ENCODE assay signal across 24 mouse cellular contexts in genomic region chr10:85969894-85970620, GRCm38 (mm10). TPM values are rescaled to one million over a fixed set of nuclear protein-coding genes. Genes with fewer than 3 reads are reported as not detected.
A peak's percentile ranks its signal among the peaks of the same experiment; 100 is the strongest.
DNase-seq lines count a peak whose midpoint lies in the region; ATAC-seq and TF ChIP-seq lines count a peak whose summit lies in the region.
"Had no signal": no experiment of that assay in that cellular context is flagged by ENCODE, and none has a peak within 500 bp of the region (broad histone marks: within the 10 kb centered on the region; RNA-seq: fewer than 3 reads in every experiment).

No protein-coding gene starts in this region.

- TF ChIP-seq CTCF in left cerebral cortex, adult 2 months (IDR thresholded peaks at IDR 0.05), result no peak

- no peak overlapping the region for H3K27ac ChIP-seq in kidney, embryonic 16.5 days (ENCODE audit: low read length)
- no peak overlapping the region for H3K27ac ChIP-seq in left cerebral cortex, adult 2 months
- H3K27ac ChIP-seq: heart, embryonic 15.5 days; hindbrain, embryonic 10.5 days; midbrain, embryonic 12.5 days had no signal

- H3K36me3 ChIP-seq in kidney, embryonic 16.5 days (ENCODE audit: insufficient read depth, low read length), result no peaks in the 10 kb centered on the region
- H3K36me3 ChIP-seq: heart, embryonic 15.5 days; hindbrain, embryonic 10.5 days; midbrain, embryonic 12.5 days had no signal

- DNase-seq in kidney, adult 11 months, result peak; percentile 62
- DNase-seq in B cell, adult 2 months, result peak; percentile 12 to 21
- DNase-seq in NIH3T3 (ENCODE audit: low read depth), result peak; percentile 43
- DNase-seq in left cerebral cortex, adult 2 months (ENCODE audit: extremely low spot score in 1 of 2, low spot score in 2 of 2), result no peak
- DNase-seq in thymus, adult 18-20 months, result no peak
- DNase-seq: cerebellum, adult 18-20 months; layer of hippocampus, postnatal 36 days; left cerebral cortex, postnatal 4 days; lung, adult 2 months; lung, postnatal 36 days; right cerebral cortex, postnatal 4 days had no signal

- H3K4me3 ChIP-seq in kidney, embryonic 16.5 days (ENCODE audit: low read length), result no peak overlapping the region
- H3K4me3 ChIP-seq in left cerebral cortex, adult 2 months, result no peak overlapping the region
- H3K4me3 ChIP-seq: erythroblast, embryonic 14.5 days; heart, embryonic 15.5 days; hindbrain, embryonic 10.5 days; midbrain, embryonic 12.5 days; myocyte had no signal

- WGBS in kidney, embryonic 16.5 days, result 32% methylated on average over 8 of the region's 8 CpGs

- no peak overlapping the region for H3K9ac ChIP-seq in kidney, embryonic 16.5 days (replicated peaks; ENCODE audit: low read length)
- H3K9ac ChIP-seq: heart, embryonic 15.5 days; midbrain, embryonic 12.5 days had no signal

- no peaks in the 10 kb centered on the region for H3K27me3 ChIP-seq in kidney, embryonic 16.5 days (ENCODE audit: insufficient read depth, low read length)
- H3K27me3 ChIP-seq: heart, embryonic 15.5 days; midbrain, embryonic 12.5 days; Patski had no signal

- H3K4me2 ChIP-seq in kidney, embryonic 16.5 days (replicated peaks; ENCODE audit: low read depth, low read length), result no peak overlapping the region
- H3K4me2 ChIP-seq: heart, embryonic 15.5 days; midbrain, embryonic 12.5 days had no signal

- H3K4me1 ChIP-seq in kidney, embryonic 16.5 days (ENCODE audit: insufficient read depth, low read length), result 0 out of 2 replicates have a peak, but pooled peaks cover 2% of the 10 kb centered on the region
- H3K4me1 ChIP-seq: heart, embryonic 15.5 days; hindbrain, embryonic 10.5 days; midbrain, embryonic 12.5 days had no signal

- H3K9me3 ChIP-seq in kidney, embryonic 16.5 days (ENCODE audit: low read length), result no peaks in the 10 kb centered on the region
- H3K9me3 ChIP-seq: heart, embryonic 15.5 days; hindbrain, embryonic 10.5 days; midbrain, embryonic 12.5 days had no signal

- no peak for ATAC-seq in kidney, embryonic 16.5 days (ENCODE audit: low FRiP score, low TSS enrichment)
- peak; percentile 84 for ATAC-seq in megakaryocyte progenitor cell, adult 5-6 weeks (replicated peaks; ENCODE audit: poor library complexity)
- ATAC-seq: forebrain, embryonic 16.5 days; Patski had no signal

- intact Hi-C loops in left cerebral cortex, adult 2 months (cut with DNase I), result loop anchor here (2.0 to 5.0 kb wide), 4 partner anchors 42 to 495 kb away; partner anchors contain the start of gene Bpifc

RNA-seq across cellular contexts. Expression of gene Rtcb, which starts 12.4 kb away (rescaled TPM):
- 196 and 197 TPM in 2 replicates for polyA plus RNA-seq in kidney, embryonic 16.5 days (2015; fragmentation: Nextera tagmentation; extraction: Ambion mirVana)
- total RNA-seq in megakaryocyte progenitor cell, adult 5-6 weeks (2015), result 61.6 and 63.2 TPM in 2 replicates
- 177 and 178 TPM in 2 replicates for total RNA-seq in megakaryocyte progenitor cell, adult 5-6 weeks (2017)
- 100 to 1,000 TPM; 102 to 116 TPM for total RNA-seq in left cerebral cortex, adult 2 months (2021)

RNA-seq across cellular contexts. Expression of gene Bpifc, which starts 41.6 kb away (rescaled TPM):
- polyA plus RNA-seq in kidney, embryonic 16.5 days (2015; fragmentation: Nextera tagmentation; extraction: Ambion mirVana), result 0.27 and 0.29 TPM in 2 replicates
- total RNA-seq in megakaryocyte progenitor cell, adult 5-6 weeks (2015), result 3.5 and 4.0 TPM in 2 replicates
- 1.2 and 2.1 TPM in 2 replicates for total RNA-seq in megakaryocyte progenitor cell, adult 5-6 weeks (2017)
- total RNA-seq in left cerebral cortex, adult 2 months (2021), result under 1 TPM in 1 of 2 experiments, not detected in 1; 0.11 TPM
- total RNA-seq: gastrocnemius, postnatal 4 days; left cerebral cortex, postnatal 4 days; liver, adult 2 months; neutrophil, adult 5-6 weeks had no signal
- polyA plus RNA-seq: embryonic facial prominence, embryonic 11.5 days; erythroblast, embryonic 14.5 days; forebrain, embryonic 16.5 days; heart, embryonic 15.5 days; liver, adult 2 months; midbrain, embryonic 12.5 days; myocyte had no signal

RNA-seq across cellular contexts. Expression of gene Ascl4, which starts 42.6 kb away (rescaled TPM):
- 0.75 and 1.1 TPM in 2 replicates for polyA plus RNA-seq in kidney, embryonic 16.5 days (2015; fragmentation: Nextera tagmentation; extraction: Ambion mirVana)
- total RNA-seq in megakaryocyte progenitor cell, adult 5-6 weeks (2015), result 0.12 TPM in 1 of 2 replicates, not detected in the other
- total RNA-seq in megakaryocyte progenitor cell, adult 5-6 weeks (2017), result not detected in 2 replicates
- under 1 TPM in 1 of 2 experiments, not detected in 1; 0.23 TPM for total RNA-seq in left cerebral cortex, adult 2 months (2021)
- total RNA-seq: gastrocnemius, postnatal 4 days; left cerebral cortex, postnatal 4 days; liver, adult 2 months; neutrophil, adult 5-6 weeks had no signal
- polyA plus RNA-seq: erythroblast, embryonic 14.5 days; heart, embryonic 15.5 days; myocyte had no signal

RNA-seq across cellular contexts. Expression of gene Fbxo7, which starts 51.7 kb away (rescaled TPM):
- polyA plus RNA-seq in kidney, embryonic 16.5 days (2015; fragmentation: Nextera tagmentation; extraction: Ambion mirVana), result 40.1 and 40.4 TPM in 2 replicates
- total RNA-seq in megakaryocyte progenitor cell, adult 5-6 weeks (2015), result 30.2 and 36.0 TPM in 2 replicates
- 14.5 and 31.5 TPM in 2 replicates for total RNA-seq in megakaryocyte progenitor cell, adult 5-6 weeks (2017)
- 10 to 100 TPM; 25.9 to 27.1 TPM for total RNA-seq in left cerebral cortex, adult 2 months (2021)

RNA-seq across cellular contexts. Expression of gene Prdm4, which starts 53.1 kb away (rescaled TPM):
- polyA plus RNA-seq in kidney, embryonic 16.5 days (2015; fragmentation: Nextera tagmentation; extraction: Ambion mirVana), result 14.3 and 15.0 TPM in 2 replicates
- 24.7 and 27.4 TPM in 2 replicates for total RNA-seq in megakaryocyte progenitor cell, adult 5-6 weeks (2015)
- 25.4 and 29.0 TPM in 2 replicates for total RNA-seq in megakaryocyte progenitor cell, adult 5-6 weeks (2017)
- 10 to 100 TPM; 26.4 to 30.8 TPM for total RNA-seq in left cerebral cortex, adult 2 months (2021)

Comparison
In these comparisons a context has a peak if more than half of its experiments do, and no peak if none do; other contexts are left out.
1. DNase-seq: peak in kidney, adult 11 months (single experiment), B cell, adult 2 months (2 of 2) and NIH3T3 (single experiment); none in left cerebral cortex, adult 2 months (0 of 2) and thymus, adult 18-20 months (0 of 2).